Mouse (Mus musculus): Measurements from ENCODE around the gene Commd4. TPM values are rescaled to one million over a fixed set of nuclear protein-coding genes. Genes with fewer than 3 reads are reported as not detected.
A peak's percentile ranks its signal among the peaks of the same experiment; 100 is the strongest.
"Not testable (repeated sequence)": the region's sequence is repeated elsewhere in the genome, so short reads cannot be mapped to it uniquely, and the experiment has no call there.

Gene Commd4
- 10 to 100 TPM; 83.8 to 84.6 TPM for total RNA-seq (2021)
- long read RNA-seq, transcript Commd4-201 (8 exons, 858 nt) = major isoform, 24 of 92 reads
- long read RNA-seq, transcript Commd4-204 (7 exons, 1,941 nt) = minor isoform, 7 of 92 reads
- long read RNA-seq, partial matches to known transcripts = 22 of 92 reads
- long read RNA-seq, other reads (novel, unspliced or antisense) = 35 of 92 reads

DNA sequence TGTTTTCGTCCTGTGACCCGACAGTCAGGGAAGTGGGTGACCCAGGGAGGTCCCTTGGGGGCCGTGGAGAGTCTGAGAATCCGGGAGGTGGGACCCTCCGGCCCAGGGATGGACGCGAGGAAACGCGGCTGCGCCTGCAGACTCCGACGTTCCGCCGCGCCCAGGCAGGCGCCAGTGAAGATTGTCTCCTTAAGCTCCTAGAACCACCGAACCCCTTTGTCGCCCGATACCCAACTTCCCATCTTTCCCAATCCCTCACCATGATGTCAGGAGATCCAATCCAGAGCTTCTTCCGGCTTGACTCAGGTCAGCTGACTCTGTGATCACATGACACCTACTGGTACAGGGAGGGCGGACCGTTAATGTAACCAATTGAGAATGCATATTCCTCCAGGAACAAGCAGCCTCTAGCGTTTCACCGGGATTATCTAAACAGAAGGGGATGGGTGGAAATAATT lies at the start of gene Commd4:
Commd4 (minus strand) TSS at position 319 of the 458 bp plus-strand sequence.
- DNase-seq (ENCODE audit: low spot score in 2 of 2) = peak; percentile 89 to 97

GRCm38 (mm10) chr9:57206896-57207295 lies 48.8 kb upstream of the Commd4 start:
- no peak for DNase-seq (ENCODE audit: low spot score in 2 of 2)

GRCm38 (mm10) chr9:57203571-57203970 lies 45.4 kb upstream of the Commd4 start:
- DNase-seq (ENCODE audit: low spot score in 2 of 2) = not testable (repeated sequence)

GRCm38 (mm10) chr9:57202981-57203380 lies 44.9 kb upstream of the Commd4 start:
- DNase-seq (ENCODE audit: low spot score in 2 of 2) = no peak

GRCm38 (mm10) chr9:57197414-57197813 lies 39.3 kb upstream of the Commd4 start:
- DNase-seq (ENCODE audit: low spot score in 2 of 2) = no peak

GRCm38 (mm10) chr9:57196708-57197107 lies 38.6 kb upstream of the Commd4 start:
- no peak for DNase-seq (ENCODE audit: low spot score in 2 of 2)

- DNase-seq (ENCODE audit: low spot score in 2 of 2) = no peak
Measured at GRCm38 (mm10) chr9:57168411-57168810, 10.3 kb upstream of the Commd4 start.

GRCm38 (mm10) chr9:57166173-57166572 lies 8.0 kb upstream of the Commd4 start:
- no peak for DNase-seq (ENCODE audit: low spot score in 2 of 2)

DNA sequence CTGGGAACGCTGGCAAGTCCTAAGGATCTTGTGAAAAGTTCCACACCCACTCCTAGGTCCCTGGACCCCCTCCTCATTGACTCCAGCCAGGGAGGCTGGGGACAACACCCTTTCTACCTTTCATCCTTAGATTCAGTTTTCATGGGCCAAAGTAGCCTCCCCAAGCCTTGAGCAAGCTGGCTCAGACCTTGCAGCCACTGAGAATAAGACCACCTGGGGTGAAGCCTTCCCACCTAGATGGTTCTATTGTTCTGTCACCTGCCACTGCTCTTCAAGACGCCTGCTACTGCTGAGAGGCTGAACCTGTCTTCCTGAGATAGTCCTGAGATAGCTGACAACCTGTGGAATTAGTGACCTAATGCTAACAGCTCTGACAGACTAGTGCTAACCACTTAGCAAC lies 5.0 kb upstream of the Commd4 start:
- DNase-seq (ENCODE audit: low spot score in 2 of 2) = no peak

DNA sequence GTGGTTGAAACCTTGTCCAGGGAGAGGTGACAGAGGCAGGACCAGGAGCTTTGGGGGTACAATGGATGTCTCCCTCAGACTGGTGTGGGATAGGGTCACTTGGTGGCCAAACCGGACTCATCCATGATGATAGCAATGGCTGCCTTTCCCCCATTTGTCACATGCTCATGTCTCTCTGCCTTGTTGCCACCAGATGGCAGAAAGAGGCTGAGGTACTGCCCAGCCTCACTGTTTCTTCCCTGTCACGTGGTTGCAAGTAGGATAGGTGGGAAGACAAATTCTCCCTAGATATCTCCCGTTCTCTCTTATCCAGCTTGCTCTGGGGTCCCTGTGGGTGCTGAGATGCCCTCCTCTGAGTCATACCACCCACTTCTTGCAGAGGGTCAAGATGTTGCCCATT lies 4.4 kb upstream of the Commd4 start:
- peak in 1 of 2 experiments; percentile 35 for DNase-seq (ENCODE audit: low spot score in 2 of 2)

- DNase-seq (ENCODE audit: low spot score in 2 of 2) = no peak
Measured at GRCm38 (mm10) chr9:57158506-57158905, 375 bp upstream of the Commd4 start.

- DNase-seq (ENCODE audit: low spot score in 2 of 2) = no peak
Measured at GRCm38 (mm10) chr9:57157499-57157898, 632 bp downstream of the Commd4 start.

- DNase-seq (ENCODE audit: low spot score in 2 of 2) = no peak
Measured at GRCm38 (mm10) chr9:57156823-57157222, 1.3 kb downstream of the Commd4 start.

DNA sequence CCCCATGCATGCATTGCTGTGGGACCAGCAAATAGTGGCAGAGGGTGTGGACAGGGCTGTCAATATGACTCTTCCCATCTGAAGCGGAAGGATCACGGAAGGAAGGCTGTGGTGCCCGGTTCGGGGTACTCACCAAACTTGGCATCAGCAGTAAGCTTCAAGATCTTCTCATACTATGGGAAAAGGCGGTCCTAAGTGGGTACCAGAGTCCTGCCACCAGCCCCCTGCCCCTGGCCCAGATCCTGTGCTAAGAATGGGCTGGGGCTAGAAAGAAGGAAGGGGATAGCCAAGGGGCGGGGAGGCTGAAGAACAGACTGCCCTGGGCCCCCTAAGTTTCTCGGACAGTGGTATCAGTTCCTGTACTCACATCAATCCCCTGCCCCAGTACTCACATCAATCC lies 1.7 kb downstream of the Commd4 start:
- DNase-seq (ENCODE audit: low spot score in 2 of 2) = no peak

DNA sequence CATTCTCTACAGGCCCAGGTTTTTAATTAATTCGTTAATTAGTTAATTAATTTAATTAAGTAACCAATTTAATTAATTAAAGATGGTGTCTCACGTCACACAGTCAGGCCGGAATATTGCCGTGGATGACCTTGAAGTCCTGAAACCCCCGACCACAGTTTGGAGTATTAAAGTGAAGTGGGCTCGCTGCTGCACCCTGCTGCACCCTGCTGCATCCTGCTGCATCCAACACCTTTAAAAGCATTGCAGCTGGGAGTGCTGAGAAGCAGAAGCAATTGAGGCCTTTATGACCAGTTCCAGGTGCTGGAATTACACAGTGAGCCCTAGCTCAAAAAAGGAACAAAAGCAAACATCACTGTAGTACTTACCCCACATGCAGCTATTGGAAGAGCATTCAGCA lies 5.8 kb downstream of the Commd4 start:
- DNase-seq (ENCODE audit: low spot score in 2 of 2) = no peak

- no peak for DNase-seq (ENCODE audit: low spot score in 2 of 2)
Measured at GRCm38 (mm10) chr9:57150192-57150591, 7.9 kb downstream of the Commd4 start.

GRCm38 (mm10) chr9:57149021-57149420 lies 9.1 kb downstream of the Commd4 start:
- no peak for DNase-seq (ENCODE audit: low spot score in 2 of 2)

GRCm38 (mm10) chr9:57148144-57148878 lies 9.8 kb downstream of the Commd4 start, which contains the start of gene Neil1:
TSS of gene Neil1 (minus strand) at chr9:57148305.
- DNase-seq (ENCODE audit: low spot score in 2 of 2) = peak; percentile 88 to 93

DNA sequence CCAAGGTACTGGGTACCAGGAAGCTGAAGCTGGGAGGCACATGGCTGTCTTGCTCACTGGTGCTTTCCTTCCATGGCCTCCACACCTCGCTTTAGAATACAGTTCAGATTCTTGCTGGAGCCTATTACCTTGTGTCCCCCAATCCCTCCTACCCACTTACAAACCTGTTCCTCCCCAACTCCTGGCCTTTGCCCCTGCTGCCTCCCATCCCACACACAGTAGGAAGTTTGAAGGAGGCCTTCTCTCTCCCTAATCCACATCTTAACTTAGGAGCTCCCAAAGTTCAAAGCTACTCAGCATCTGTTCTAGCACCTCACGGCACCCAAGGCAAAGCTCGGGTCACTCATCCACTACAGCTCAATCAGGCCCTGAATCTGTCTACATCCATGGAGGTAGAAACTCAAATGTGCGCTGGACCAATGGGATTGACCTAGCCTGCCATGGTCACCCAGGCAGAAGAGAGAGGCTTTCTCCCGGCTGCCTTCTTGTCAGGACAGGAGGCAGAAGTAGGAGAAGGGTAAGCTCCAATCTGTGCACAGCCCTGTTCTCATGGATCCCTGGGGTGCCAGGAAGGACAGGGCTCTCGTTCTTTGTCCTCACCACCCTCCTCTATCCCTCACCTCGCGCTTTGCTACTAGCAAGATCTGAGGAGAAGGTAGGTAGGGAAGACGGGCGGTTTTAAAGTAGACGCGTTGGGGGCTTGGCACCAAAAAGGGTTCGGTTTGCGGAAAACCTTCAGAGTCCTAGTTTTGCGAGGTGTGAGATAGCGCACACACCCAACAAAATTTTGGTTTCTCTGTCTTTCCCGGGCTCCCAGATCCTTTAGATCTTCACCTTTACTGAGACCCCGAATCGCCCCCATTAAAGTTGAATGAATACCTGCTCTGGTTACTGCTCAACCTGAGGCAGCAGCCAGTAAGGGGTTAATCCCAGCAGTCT lies 10.7 kb downstream of the Commd4 start:
- DNase-seq (ENCODE audit: low spot score in 2 of 2) = no peak

DNA sequence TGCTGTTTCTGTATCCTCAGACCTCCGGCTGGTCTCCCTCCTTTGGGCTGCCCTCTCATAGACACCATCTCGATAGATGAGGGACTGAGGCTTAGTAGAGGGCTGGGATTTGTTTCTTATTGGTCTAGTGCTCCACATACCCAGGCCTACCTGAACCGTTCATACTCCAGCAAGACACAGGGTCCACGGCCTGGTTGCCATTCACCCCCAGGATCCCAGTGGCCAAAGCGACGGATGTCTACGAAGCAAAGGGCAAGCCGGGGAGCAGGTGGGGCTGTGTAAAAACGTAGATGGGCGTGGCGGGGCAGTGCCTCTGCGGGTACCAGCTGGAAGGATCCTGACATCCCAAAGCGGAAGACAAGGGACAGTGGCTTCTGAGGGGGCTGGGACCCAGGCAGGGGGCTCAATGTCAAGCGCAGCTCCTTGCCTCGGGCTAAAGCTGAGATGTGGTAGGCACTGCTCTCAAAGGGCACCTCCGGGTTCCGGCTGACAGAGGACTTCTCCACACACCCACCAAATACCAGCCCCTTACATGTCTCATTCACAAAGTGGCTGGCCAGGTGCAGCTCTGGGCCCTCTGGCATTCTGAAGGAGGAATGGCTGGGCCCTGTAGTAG lies 11.6 kb downstream of the Commd4 start:
- no peak for DNase-seq (ENCODE audit: low spot score in 2 of 2)

- DNase-seq (ENCODE audit: low spot score in 2 of 2) = no peak
Measured at GRCm38 (mm10) chr9:57144830-57145229, 13.3 kb downstream of the Commd4 start.
